ENCODE assay signal across 15 mouse cellular contexts in the genomic region with DNA sequence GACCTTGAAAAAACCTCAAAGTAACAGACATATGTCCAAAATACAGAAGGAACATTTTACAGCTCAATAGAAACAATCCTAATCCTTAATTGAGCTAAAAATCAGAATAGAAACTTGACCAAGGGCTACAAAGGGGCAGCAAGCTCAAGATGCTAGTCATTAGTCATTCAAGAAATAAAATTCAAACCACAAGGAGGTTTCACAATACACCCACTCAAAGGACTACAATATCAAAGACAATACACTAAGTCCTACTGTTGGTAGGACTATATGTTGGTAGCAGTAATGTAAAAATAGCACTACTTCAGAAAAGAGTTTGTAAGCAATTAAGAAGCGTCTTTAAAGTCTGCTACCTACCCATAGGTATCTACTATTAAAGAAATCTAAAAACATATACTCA. TPM values are rescaled to one million over a fixed set of nuclear protein-coding genes. Genes with fewer than 3 reads are reported as not detected.
DNase-seq lines count a peak whose midpoint lies in the region; ATAC-seq lines count a peak whose summit lies in the region.
"Had no signal": no experiment of that assay in that cellular context is flagged by ENCODE, and none has a peak within 500 bp of the region (broad histone marks: within the 10 kb centered on the region; RNA-seq: fewer than 3 reads in every experiment).

No protein-coding gene starts in this region.

- DNase-seq in 3134 (ENCODE audit: extremely low read depth, insufficient read length, low spot score): peak; percentile 4
- peak; percentile 77 for DNase-seq in 416B (ENCODE audit: low read depth)
- no peak for DNase-seq in kidney, adult 9 months
- no peak for DNase-seq in heart, postnatal 14 days
- DNase-seq: adrenal gland, adult 8-10 months; cerebellum, adult 11-12 months; cerebellum, adult 9-10 months; cerebellum, postnatal 25 days; gastrocnemius, postnatal 36 days; heart, adult 2 months had no signal

- intact Hi-C loops in heart, postnatal 14 days (cut with DNase I): no loop called here

- ATAC-seq in common myeloid progenitor, adult 5-6 weeks (replicated peaks; ENCODE audit: low read depth, poor library complexity, severe bottlenecking): peak; percentile 45; the same call in 1 of the 2 replicates
- ATAC-seq in inflammation-experienced regulatory T-cells, adult 6 months: peak; percentile 68
- ATAC-seq in megakaryocyte-erythroid progenitor cell, adult 5-6 weeks (replicated peaks; ENCODE audit: low FRiP score, low TSS enrichment, poor library complexity, severe bottlenecking): no peak
- ATAC-seq: forebrain, embryonic 14.5 days; intestine, embryonic 16.5 days had no signal

RNA-seq across cellular contexts. Expression of gene Rybp, which starts 27.7 kb away (rescaled TPM):
- 25.3 and 56.1 TPM in 2 replicates for total RNA-seq in common myeloid progenitor, adult 5-6 weeks (2017)
- polyA plus RNA-seq in inflammation-experienced regulatory T-cells, adult 6 months (2017; shearing (Covaris generic)): 10 to 100 TPM in 1 of 3 experiments, 1 to 10 TPM in 2; 7.2 to 10.7 (median 9.7) TPM
- total RNA-seq in megakaryocyte-erythroid progenitor cell, adult 5-6 weeks (2014; fragmentation: Nextera tagmentation): 24.7 and 29.4 TPM in 2 replicates
- 34.5 and 54.9 TPM in 2 replicates for total RNA-seq in megakaryocyte-erythroid progenitor cell, adult 5-6 weeks (2017)
- total RNA-seq in heart, postnatal 14 days (2021): 10 to 100 TPM; 16.7 to 17.6 TPM

Comparison
In these comparisons a context has a peak if more than half of its experiments do, and no peak if none do; other contexts are left out.
1. DNase-seq: peak in 3134 (single experiment) and 416B (single experiment); none in kidney, adult 9 months (single experiment) and heart, postnatal 14 days (0 of 2).